Mouse (Mus musculus): ENCODE data around the gene Gm16427. TPM values are rescaled to one million over a fixed set of nuclear protein-coding genes. Genes with fewer than 3 reads are reported as not detected.
"Not testable (repeated sequence)": the region's sequence is repeated elsewhere in the genome, so short reads cannot be mapped to it uniquely, and the experiment has no call there.

Gene Gm16427
- total RNA-seq (2021) = not detected
- long read RNA-seq, experiment 1 = 0 reads
- long read RNA-seq, experiment 2 = 0 reads

GRCm38 (mm10) chr5:93540100-93540499 lies at the start of gene Gm16427:
TSS of gene Gm16427 (minus strand) at chr5:93540200.
- DNase-seq = not testable (repeated sequence)

Other genes with a start within 250 kb of the Gm16427 start
- not detected for gene C87414, start 131.4 kb upstream of the Gm16427 start, total RNA-seq (2021)

Data from adrenal gland, postnatal 36 days (tissue).